Mouse (Mus musculus) frontal cortex, postnatal 36 days (tissue): Measurements from ENCODE around the gene Ldha.
A peak's percentile ranks its signal among the peaks of the same experiment; 100 is the strongest.
"Not testable (repeated sequence)": the region's sequence is repeated elsewhere in the genome, so short reads cannot be mapped to it uniquely, and the experiment has no call there.

ENCODE experiments used
- DNase-seq, 2 experiments: peaks; one replicate each; pipeline ENCODE4 v3.0.0; 2022; ENCODE audit warnings: low spot score in 2 of 2

Ldha gene

DNA sequence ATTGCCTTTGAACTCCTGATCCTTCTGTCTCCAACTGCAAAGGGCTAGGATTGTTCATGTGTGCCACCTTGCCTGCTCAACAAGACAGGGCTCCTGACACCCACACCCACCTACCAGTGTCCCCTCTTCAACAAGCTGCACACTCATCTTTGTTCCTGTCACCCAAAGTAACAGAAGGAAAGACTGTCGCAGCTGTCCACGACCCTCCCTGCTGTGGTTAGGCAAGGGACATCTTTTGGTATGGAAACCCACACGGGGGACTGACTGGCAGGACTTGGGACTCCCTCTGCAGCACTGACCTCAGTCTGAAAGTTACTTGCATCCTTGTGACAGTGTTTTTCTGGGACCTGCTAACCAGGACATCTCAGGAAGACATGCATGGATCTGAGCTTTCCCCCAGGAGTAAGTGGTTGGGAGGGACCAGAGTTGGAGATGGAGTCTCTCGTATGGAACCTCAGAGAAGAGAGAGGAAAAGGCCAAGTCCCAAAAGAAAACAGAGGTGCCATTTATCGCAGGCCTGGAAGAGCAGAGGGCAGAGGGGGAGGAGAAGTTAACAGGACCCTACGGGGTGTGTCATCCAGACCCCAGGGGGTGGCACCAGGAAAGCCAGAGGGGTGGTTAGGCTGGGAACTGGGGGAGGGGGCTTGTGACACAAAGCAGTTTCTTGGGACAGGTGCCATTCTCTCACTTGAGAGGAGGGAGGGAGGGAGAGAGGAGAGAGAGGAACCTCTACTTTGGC is at the start of gene Ldha:
Gene Ldha (plus strand): TSS at position 689 of the 739 bp plus-strand sequence.
- no peak for DNase-seq

DNA sequence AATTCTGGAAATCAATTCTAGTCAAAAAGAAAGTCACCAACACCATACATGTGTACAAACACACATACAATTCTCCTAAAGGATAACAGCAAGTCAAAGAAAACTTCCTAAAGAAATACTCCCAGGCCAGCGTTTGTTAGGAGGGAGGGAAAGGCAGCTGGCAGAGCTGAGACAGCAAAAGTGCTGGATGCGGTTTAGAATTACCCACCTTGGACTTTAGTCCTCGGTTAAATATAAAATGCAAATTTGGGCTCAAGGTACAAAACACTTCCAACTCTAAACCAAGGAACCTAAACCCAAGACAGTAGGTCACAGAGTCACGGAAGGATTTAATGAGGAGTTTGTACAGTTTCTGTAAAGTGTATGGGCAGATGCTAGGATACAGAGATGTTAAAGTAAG is 47.4 kb upstream of the Ldha start:
- no peak for DNase-seq

DNA sequence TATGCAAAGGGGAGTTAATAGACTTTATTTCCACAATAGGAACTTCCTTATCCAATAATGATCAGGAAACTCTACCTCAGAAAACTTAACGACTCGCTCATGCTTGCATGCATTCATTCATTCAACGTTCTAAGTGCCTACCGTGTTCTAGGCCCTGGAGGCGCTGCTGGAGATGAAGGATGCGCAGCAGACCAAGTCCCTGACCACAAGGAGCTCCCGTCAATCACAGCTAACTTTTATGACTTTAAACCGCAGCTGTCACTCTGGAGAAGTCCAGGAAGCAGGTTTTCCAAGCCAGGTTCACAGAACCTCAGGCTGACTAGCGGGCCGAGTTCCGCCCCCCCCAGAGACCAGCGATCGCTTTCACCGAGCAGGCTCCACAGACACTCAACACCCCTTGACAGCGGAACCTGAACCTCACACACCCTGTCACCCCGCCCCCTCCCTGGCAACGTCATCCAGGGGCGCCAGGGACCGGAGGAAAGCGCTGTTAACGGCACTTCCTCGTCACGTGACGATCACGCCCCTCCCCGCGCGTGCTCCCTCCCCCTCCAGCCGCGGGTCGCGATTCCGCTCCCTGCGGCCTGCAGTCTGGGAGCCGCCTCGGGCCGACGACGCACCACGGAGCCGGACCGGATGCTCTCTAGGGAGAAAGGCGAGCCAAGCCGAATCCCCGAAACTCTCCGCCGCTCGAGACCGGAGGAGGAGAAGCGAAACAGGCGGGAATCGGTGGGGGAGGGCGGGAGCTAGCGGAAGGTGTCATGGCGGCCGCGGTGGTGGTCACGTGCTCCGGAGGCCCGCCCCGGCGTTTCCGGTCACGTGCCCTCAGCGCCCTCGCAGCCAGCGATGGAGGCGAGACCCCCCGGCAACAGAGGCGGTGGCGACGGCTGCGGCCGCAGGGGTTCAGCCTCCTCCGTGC is 45.7 kb upstream of the Ldha start, which contains the start of the genes Hps5 and Gtf2h1:
Gene Hps5 (minus strand): TSS at position 778 of the 919 bp plus-strand sequence.
Gene Gtf2h1 (plus strand): TSS at position 817 of the 919 bp plus-strand sequence.
- peak; percentile 97 for DNase-seq

DNA sequence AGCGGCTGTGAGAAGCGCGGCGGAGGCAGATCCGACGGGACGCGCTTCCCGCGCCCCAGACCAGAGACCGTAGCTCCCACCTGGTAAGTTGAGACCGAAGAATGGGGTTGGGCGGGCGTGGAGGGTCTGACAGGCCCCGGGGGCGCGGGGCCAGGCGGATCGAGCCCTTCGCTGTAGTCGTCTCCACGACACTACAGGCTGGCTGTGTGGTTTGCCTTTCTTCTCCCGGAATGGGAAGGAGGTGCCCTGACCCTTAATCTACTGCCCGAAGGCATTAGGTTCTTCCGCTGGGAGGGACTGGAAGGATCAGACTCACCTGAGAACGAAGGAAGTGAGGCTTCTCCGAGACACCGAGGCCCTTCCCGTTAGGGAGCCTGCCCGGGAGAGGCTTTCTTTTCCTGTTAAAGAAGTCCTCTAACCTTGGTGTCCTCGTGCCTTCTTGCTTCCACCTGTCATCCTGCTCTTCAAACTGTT is 45.0 kb upstream of the Ldha start:
- no peak for DNase-seq

DNA sequence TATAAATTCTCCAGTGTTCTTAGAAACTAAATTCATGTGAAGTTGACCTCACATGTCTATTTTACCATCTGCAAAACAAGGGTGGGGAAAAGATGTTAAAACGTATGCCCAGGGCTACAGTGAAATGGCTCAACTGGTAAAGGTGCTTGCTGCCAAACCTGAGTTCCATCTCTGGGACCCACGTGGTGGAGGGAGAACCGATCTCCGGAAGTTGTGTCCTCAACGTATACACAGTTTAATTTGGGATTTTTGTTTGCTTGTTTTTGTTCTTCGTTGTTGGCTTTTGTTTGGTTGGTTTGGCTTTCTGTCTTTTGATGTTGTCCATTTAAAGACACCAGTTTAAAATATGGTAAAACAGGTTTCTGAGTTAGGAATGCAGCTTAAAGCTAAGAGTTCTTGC is 44.5 kb upstream of the Ldha start:
- DNase-seq, result no peak

DNA sequence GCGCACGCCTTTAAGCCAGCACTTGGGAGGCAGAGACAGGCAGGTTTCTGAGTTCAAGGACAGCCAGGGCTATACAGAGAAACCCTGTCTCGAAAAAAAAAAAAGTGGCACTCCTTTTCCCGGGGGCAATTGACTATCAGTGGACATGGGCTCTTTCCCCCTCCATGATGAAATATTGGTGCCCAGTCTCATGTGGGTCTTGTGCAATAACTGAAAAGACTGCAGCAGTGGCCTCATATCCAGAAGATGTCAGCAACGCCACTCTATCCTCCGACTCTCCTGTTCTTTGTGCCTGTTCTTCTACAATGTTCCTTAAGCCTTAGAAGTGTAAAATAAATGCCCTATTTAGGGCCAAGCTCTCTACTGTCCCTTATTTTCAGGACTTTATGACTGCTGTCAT is 30.9 kb upstream of the Ldha start:
- DNase-seq, result no peak

DNA sequence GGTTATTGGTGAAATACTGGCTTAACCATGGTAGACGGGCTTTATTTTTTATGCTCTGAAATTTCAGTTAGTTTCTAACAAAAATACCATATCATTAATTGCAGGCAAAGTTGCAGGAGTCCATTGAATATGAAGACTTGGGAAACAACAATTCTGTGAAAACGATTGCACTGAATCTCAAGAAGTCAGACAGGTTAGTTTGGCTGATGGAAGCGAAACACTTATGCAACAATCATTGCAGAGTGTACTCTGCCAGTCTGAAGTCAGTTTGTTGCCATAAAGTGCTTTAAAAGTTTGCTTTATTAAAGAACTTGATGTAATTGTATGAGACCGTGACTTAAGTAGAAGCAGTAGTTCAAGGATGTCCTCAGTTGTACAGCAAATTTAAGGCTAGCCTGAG is 27.3 kb upstream of the Ldha start:
- no peak for DNase-seq

DNA sequence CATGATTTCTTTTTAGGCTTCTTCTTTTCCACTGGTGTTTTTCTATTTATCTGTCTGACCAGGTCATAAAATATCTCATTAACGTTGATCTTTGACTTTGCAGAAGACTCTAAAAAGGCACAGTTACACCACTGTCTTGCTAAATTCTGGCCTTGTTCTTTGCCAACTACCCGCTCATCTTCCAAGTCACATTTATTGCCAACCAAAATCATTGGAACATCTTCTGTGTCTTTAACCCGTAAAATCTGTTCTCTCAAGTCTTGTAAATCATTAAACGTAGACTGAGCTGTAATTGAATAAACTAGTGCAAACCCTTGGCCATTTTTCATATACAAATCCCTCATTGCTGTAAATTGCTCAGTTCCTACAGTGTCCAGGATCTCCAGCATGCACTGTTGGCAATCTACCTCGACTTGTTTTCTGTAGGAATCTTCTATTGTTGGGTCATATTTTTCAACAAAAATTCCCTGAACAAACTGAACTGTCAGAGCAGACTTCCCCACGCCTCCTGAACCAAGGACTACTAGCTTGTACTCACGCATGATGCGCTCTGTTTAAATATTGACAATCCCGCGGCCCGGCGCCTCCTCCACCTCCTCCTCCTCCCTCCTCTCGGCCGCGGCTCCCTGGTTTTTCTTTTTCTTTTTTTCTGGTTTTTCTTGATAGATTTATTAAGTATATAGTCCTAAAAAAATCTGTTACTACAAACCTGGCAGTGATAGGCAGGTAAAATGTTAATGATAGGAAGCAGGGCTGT is 20.2 kb upstream of the Ldha start:
- DNase-seq, result not testable (repeated sequence)

DNA sequence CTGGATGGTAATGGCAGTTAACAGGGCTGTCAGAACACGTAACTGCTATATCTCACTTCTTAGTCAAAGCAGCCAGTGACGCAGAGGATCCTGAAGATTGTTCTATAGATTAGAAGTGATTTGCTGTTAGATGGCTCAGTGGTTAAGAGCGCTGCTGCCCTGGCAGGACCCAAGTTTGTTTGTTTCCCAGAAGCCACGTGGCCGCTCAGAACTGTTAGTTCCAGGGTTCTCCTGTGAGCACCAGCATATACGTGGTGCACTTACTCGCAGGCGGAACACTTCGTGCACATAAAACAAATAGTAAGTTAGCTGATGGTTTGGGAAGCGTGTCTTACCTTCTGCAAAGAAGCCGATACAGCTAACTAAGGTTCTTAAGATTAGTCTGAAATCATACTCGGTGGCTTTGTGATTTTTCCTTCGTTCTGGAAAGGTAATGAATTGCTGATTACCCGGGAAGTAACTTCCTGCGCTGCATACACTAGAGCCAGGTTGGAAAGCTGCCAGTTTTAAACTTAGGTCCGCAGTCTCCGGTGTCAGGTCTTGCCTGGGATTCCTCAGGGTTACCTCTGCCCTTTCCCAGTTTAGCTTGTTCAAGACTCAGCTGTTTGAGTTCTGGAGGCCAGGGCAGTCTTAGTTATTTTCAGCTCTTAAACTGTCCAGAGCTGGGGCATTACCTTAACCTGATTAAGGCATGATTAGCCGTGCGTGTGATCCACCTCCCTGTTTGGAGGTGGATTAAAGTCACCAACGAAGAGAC is 14.1 kb upstream of the Ldha start:
- no peak for DNase-seq

DNA sequence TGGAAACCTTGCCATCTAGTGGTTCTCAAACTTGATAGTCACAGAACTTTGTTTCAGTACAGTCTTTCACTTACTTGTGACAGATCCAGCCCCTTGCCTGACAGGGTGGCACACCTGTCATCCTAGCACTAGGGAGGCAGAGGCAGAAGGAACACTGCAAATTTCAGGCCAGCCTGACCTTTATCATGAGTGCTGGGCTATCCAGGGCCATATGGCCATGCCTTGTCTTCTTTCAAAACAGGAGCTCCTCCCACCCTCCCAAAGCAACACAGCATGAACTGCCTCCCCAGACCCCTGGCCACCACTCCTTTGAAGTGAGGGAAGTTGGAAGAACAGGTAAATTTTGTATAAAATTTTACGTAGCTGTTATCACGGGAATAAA is 13.5 kb upstream of the Ldha start:
- DNase-seq, result no peak

DNA sequence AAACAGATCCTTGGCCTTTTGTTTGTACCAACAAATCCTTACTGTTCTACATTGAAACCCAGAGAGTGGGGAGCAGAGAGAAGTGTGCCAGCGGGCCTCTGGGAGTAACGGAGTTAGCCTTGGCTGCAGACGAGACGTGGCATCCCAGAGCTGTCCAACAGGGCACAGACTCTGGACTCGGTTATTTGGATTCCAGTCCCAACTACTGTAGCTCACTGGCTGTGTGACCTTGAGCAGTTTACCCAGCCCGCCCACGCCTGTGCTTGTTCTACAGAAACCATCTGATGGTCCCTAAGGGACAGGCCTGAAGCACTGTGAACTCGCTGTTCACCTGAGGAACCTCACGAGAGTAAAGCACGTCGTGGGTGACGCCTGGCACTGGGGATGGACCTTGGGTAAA is 11.4 kb upstream of the Ldha start:
- no peak for DNase-seq

DNA sequence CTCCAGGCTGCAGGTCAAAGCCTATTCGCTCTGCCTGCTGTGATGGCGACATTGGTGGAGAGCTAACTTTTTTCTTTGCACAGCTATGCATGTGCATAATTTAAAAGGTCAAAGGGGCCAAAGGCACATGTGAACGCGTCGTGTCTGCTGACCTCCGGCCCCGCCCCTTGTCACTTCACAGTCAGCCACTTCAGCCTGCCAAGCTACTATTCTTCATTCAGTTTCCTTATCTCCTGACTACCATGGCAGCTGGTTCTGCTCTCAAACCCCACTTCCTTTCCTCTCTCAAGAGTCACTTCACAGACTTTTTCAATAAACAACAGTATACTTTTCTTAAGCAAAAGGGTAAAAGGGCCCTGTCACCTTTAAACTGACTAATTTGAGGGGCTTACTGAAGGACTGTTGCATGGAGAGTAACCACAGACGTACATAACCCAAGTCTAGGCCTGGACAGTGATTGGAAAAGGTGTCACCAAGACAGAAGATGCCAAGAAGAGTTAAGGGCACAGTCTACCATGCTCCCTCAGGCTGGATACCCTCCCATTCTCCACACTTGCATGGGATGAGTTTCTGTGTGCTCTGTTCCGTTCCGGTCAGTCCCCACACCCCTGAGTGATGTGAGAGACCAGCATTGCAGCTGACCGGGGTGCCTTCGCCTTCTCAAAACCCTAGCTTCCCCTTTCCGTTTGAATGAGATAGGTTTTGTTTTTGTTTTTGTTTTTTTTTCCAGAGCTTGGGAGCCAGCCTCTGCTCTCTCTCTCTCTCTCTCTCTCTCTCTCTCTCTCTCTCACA is 10.3 kb upstream of the Ldha start:
- DNase-seq, result no peak

DNA sequence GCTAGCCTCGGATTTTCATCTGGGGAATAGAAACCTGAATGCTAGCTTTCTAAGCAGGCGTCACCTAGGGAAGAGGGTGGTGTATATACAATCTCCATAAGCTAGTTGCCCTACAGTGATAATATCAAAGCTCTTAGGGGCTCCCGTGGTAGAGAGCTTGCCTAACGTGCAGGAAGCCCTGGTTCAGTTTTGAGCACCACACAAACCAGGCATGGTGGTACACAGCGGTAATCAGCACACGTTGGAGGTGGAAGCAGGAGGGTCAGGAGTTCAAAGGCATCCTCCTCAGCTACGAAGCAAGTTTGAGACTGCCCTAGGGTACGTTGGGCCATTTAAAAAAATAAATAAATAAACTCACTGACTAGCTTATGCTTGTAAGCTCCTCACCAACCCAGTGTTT is 9.6 kb upstream of the Ldha start:
- DNase-seq, result no peak

DNA sequence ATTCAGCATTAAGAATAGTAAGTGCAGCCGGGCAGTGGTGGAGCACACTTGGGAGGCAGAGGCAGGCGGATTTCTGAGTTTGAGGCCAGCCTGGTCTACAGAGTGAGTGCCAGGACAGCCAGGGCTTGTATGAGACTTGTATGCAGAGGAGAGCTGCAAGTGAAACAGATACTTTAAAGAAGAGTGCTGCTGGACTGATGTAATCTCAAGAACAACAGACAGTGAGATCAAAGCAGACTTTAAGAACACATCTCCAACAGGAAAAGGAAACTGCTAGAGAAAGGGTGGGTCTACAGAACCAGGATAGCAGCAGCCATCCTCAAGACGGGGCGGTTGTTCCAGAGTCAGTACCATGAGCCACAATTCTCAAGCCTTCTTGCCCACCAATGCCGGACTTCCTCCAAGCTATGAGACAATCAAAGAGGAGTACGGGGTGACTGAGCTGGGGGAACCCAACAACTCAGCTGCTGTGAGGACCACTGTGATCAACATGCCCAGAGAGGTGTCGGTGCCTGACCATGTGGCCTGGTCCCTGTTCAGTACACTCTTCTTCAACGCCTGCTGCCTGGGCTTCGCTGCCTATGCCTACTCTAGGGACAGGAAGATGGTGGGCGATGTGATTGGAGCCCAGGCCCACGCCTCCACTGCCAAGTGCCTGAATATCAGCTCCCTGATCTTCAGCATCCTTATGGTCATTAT is 9.0 kb upstream of the Ldha start:
- not testable (repeated sequence) for DNase-seq

DNA sequence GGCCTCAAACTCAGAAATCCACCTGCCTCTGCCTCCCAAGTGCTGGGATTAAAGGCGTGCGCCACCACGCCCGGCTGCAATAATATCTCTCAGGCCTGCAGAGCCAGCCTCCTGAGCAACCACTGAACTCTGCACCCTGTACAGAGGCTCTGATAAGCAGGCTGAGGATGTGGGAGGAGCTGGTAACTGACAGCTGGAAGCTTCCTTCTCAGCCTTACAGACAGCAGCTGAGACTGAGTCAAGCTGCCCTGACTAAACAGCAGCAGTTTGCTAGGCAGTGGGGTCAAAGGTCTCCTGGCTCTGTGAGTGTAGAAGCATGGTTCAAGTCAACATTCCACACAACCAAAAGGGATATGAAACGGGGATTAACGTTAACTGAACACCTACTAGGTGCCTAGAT is 8.0 kb upstream of the Ldha start:
- DNase-seq, result no peak

DNA sequence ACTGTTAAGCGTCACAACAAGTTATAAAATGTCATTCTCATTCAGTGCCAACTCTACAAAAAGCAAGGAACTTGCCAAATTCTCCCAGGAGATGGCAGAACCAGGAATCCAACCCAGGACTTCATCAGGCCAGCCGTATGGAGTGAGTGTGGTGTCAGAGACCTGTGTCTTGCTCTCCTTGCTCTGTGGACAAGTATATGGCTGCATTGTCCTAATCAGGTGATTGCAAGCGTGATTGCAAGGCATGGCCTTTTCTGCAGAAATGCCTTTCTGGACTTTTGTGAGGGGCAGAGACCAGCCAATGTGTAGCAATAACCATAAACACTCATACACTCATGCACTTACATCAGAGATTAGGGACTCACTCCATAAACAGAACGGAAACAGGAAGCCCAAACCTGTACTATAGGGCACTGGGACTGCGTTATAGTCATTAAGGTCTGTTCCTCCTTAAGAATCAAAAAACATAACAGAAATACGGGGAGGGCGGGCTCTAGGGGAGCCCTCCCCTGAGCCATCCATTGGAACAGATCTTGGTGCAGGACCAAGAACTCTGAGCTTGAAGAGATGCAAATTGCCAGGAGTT is 7.5 kb upstream of the Ldha start:
- no peak for DNase-seq

DNA sequence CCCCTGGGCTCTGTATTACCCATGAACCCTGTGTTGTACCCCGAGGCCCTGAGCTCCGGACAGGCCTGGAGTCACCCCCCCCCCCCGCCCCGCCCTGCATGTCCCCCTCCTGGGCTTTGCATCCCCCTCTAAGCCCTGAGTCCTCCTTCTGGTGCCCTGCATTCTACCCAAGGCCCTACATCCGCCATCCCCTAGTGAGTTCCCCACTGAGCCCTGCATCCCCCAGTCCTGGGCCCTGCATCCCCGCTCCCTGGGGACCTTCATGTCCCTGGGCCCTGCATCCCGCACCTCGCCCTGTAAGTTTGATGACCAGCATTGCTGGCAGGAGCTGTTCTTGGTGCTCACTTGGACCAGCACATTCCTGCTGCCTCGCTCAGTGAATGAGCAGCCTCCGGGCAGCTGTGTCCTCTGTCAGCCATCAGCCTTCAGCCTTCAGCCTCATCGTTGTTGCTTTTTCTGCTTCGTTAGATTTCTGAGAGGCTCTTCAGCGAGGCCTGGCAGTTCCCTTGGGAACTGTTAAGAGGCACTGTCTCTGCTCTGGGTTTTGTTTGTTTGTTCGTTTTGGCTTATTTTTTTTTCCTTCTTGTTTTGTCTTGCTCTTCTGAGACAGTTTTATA is 6.2 kb upstream of the Ldha start:
- DNase-seq, result no peak

DNA sequence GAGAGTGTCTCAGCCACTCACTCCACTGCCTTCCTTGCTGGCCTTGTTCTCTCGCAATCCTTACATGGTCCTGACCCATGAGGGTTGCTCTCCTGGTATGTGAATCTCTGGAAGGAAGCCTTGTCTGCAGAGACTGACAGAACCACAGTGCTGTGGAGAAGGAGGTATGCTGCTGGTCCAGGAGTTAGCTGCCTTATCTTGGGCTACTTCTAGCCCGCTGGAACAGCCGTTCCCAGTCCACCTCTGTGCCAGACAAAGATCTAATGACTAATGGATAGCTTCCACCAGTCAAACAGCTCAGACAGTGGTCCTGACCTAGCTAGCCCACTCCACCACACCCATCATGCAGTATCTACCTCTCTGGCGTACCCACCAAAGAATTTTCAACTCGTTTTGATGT is 4.9 kb upstream of the Ldha start:
- DNase-seq, result no peak

DNA sequence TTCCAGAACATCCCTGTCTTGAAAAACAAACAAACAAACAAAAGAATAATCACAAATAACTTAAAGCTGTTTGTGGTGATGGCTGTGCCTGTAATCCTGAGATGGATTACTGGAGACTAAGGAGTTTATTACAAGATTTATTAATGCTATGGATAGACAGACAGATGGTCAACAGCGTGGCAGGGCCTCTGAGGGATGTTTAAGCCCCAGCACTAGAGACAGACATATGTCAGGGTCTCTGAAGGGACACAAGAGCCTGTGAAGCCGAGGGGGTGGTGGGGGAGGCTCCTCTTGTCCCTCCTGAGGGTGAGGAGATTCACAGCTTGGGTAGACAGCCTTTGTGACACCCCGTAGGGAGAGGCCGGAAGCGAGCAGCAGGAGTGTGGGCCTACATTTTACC is 4.2 kb upstream of the Ldha start:
- no peak for DNase-seq
